ENCODE assay signal across 8 mouse cellular contexts in the genomic region with DNA sequence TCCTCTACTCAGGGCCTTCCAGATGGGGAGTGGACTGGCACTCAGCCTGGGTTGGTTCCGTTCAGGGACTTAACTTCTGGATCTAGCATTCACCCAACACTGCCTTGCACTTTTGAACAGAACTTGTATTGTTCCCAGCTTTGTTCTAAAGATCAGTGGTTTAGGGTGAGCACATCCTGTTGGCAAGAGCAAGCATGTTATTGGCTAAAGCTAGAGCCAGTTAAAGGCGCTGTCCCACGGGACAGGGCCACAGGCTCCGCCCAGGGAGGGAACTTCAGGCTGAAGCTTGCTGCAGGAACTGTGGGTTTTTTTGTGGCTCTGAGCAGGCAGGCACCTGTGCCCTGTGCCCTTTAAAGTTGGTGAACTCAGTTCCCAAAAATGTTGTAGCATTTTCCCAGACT. TPM values are rescaled to one million over a fixed set of nuclear protein-coding genes. Genes with fewer than 3 reads are reported as not detected.
A peak's percentile ranks its signal among the peaks of the same experiment; 100 is the strongest.
DNase-seq lines count a peak whose midpoint lies in the region; ATAC-seq and TF ChIP-seq lines count a peak whose summit lies in the region.

No protein-coding gene starts in this region.

- ATAC-seq in hindbrain, postnatal 0 days: no peak
- no peak for ATAC-seq in hindbrain, embryonic 12.5 days (ENCODE audit: low FRiP score)
- peak; percentile 70 for ATAC-seq in kidney, embryonic 16.5 days (ENCODE audit: low FRiP score, low TSS enrichment)

- 0 out of 2 replicates have a peak, but pooled peaks cover 8% of the 10 kb centered on the region for H3K4me1 ChIP-seq in hindbrain, postnatal 0 days (ENCODE audit: insufficient read depth, low read length)
- H3K4me1 ChIP-seq in hindbrain, embryonic 12.5 days: no peaks in the 10 kb centered on the region
- H3K4me1 ChIP-seq in kidney, embryonic 16.5 days (ENCODE audit: insufficient read depth, low read length): peaks cover 5% of the 10 kb centered on the region
- H3K4me1 ChIP-seq in megakaryocyte, embryonic 14.5 days: peaks cover 99% of the 10 kb centered on the region

- 50% methylated on average over 4 of the region's 4 CpGs for WGBS in hindbrain, postnatal 0 days
- WGBS in hindbrain, embryonic 12.5 days: 58% methylated on average over 4 of the region's 4 CpGs
- WGBS in kidney, embryonic 16.5 days: 41% methylated on average over 4 of the region's 4 CpGs

- H3K4me3 ChIP-seq in hindbrain, postnatal 0 days (ENCODE audit: low read length): no peak overlapping the region
- no peak overlapping the region for H3K4me3 ChIP-seq in hindbrain, embryonic 12.5 days
- no peak overlapping the region for H3K4me3 ChIP-seq in kidney, embryonic 16.5 days (ENCODE audit: low read length)
- peak overlapping the region; percentile 74 for H3K4me3 ChIP-seq in megakaryocyte, embryonic 14.5 days (replicated peaks)

- H3K9ac ChIP-seq in hindbrain, postnatal 0 days (replicated peaks; ENCODE audit: low read length): no peak overlapping the region
- no peak overlapping the region for H3K9ac ChIP-seq in hindbrain, embryonic 12.5 days
- no peak overlapping the region for H3K9ac ChIP-seq in kidney, embryonic 16.5 days (replicated peaks; ENCODE audit: low read length)

- peak; percentile 49 for DNase-seq in hindbrain, postnatal 0 days (ENCODE audit: low spot score)
- DNase-seq in adrenal gland, postnatal 14 days: peak; percentile 86
- DNase-seq in heart, adult 18-20 months: peak; percentile 90 to 95
- DNase-seq in thymus, adult 18-20 months: peak; percentile 84 to 94
- DNase-seq in cerebellum, postnatal 14 days: no peak

- no peak overlapping the region for H3K4me2 ChIP-seq in hindbrain, postnatal 0 days (ENCODE audit: low read depth, low read length)
- no peak overlapping the region for H3K4me2 ChIP-seq in hindbrain, embryonic 12.5 days (replicated peaks)
- no peak overlapping the region for H3K4me2 ChIP-seq in kidney, embryonic 16.5 days (replicated peaks; ENCODE audit: low read depth, low read length)

- no peaks in the 10 kb centered on the region for H3K9me3 ChIP-seq in hindbrain, postnatal 0 days (ENCODE audit: low read length)
- H3K9me3 ChIP-seq in hindbrain, embryonic 12.5 days (replicated peaks): no peaks in the 10 kb centered on the region
- no peaks in the 10 kb centered on the region for H3K9me3 ChIP-seq in kidney, embryonic 16.5 days (ENCODE audit: low read length)
- H3K9me3 ChIP-seq in megakaryocyte, embryonic 14.5 days: no peaks in the 10 kb centered on the region

- TF ChIP-seq CTCF in hindbrain, postnatal 0 days (IDR thresholded peaks at IDR 0.05; ENCODE audit: low read depth): no peak

- H3K27ac ChIP-seq in hindbrain, postnatal 0 days: 0 out of 2 replicates have a peak overlapping the region, but pooled peaks have one; percentile 21
- no peak overlapping the region for H3K27ac ChIP-seq in hindbrain, embryonic 12.5 days
- no peak overlapping the region for H3K27ac ChIP-seq in kidney, embryonic 16.5 days (ENCODE audit: low read length)

- no peaks in the 10 kb centered on the region for H3K27me3 ChIP-seq in hindbrain, postnatal 0 days (ENCODE audit: insufficient read depth, low read length)
- H3K27me3 ChIP-seq in hindbrain, embryonic 12.5 days: no peaks in the 10 kb centered on the region
- H3K27me3 ChIP-seq in kidney, embryonic 16.5 days (ENCODE audit: insufficient read depth, low read length): no peaks in the 10 kb centered on the region
- no peaks in the 10 kb centered on the region for H3K27me3 ChIP-seq in megakaryocyte, embryonic 14.5 days (replicated peaks)

- no peaks in the 10 kb centered on the region for H3K36me3 ChIP-seq in hindbrain, postnatal 0 days (ENCODE audit: insufficient read depth, low read length)
- H3K36me3 ChIP-seq in hindbrain, embryonic 12.5 days: no peaks in the 10 kb centered on the region
- H3K36me3 ChIP-seq in kidney, embryonic 16.5 days (ENCODE audit: insufficient read depth, low read length): no peaks in the 10 kb centered on the region
- H3K36me3 ChIP-seq in megakaryocyte, embryonic 14.5 days (replicated peaks; ENCODE audit: low read length): peaks cover 5% of the 10 kb centered on the region

RNA-seq across cellular contexts. Expression of a gene that starts 22.9 kb away (rescaled TPM):
- total RNA-seq in hindbrain, postnatal 0 days (2014; rRNA removed): 87.1 and 87.9 TPM in 2 replicates
- 65.2 and 65.6 TPM in 2 replicates for polyA plus RNA-seq in hindbrain, postnatal 0 days (2015; fragmentation: Nextera tagmentation; extraction: Ambion mirVana)
- 52.5 and 56.8 TPM in 2 replicates for polyA plus RNA-seq in hindbrain, embryonic 12.5 days (2016; fragmentation: Nextera tagmentation; extraction: Ambion mirVana)
- total RNA-seq in adrenal gland, postnatal 14 days (2021): 112 and 114 TPM in 2 replicates
- total RNA-seq in heart, adult 18-20 months (2021): 100 to 1,000 TPM; 204 to 275 TPM
- polyA plus RNA-seq in kidney, embryonic 16.5 days (2015; fragmentation: Nextera tagmentation; extraction: Ambion mirVana): 82.9 and 87.9 TPM in 2 replicates
- 188 and 443 TPM in 2 replicates for polyA plus RNA-seq in megakaryocyte, embryonic 14.5 days (2012; ENCODE audit: insufficient read depth, low replicate concordance)

RNA-seq across cellular contexts. Expression of a gene that starts 34.3 kb away (rescaled TPM):
- 0.05 TPM in 1 of 2 replicates, not detected in the other for total RNA-seq in hindbrain, postnatal 0 days (2014; rRNA removed)
- 0.06 and 0.21 TPM in 2 replicates for polyA plus RNA-seq in hindbrain, postnatal 0 days (2015; fragmentation: Nextera tagmentation; extraction: Ambion mirVana)
- polyA plus RNA-seq in hindbrain, embryonic 12.5 days (2016; fragmentation: Nextera tagmentation; extraction: Ambion mirVana): not detected in 2 replicates
- 0.11 and 0.19 TPM in 2 replicates for total RNA-seq in adrenal gland, postnatal 14 days (2021)
- under 1 TPM; 0.12 to 0.41 TPM for total RNA-seq in heart, adult 18-20 months (2021)
- 14.5 and 16.6 TPM in 2 replicates for polyA plus RNA-seq in kidney, embryonic 16.5 days (2015; fragmentation: Nextera tagmentation; extraction: Ambion mirVana)
- polyA plus RNA-seq in megakaryocyte, embryonic 14.5 days (2012; ENCODE audit: insufficient read depth, low replicate concordance): not detected in 2 replicates

Comparison
In these comparisons a context has a peak if more than half of its experiments do, and no peak if none do; other contexts are left out.
1. DNase-seq: peak in hindbrain, postnatal 0 days (single experiment), adrenal gland, postnatal 14 days (single experiment), heart, adult 18-20 months (2 of 2) and thymus, adult 18-20 months (2 of 2); none in cerebellum, postnatal 14 days (0 of 2).
2. RNA of a gene that starts 34.3 kb away (polyA plus RNA-seq): 14.5 to 16.6 TPM in kidney, embryonic 16.5 days; 0.06 to 0.21 TPM in hindbrain, postnatal 0 days, not detected in hindbrain, embryonic 12.5 days and not detected in megakaryocyte, embryonic 14.5 days; every median in the first group is over 10 times any median in the second.